Mouse (Mus musculus) layer of hippocampus, postnatal 25 days (tissue): ENCODE results near the gene Slamf1. TPM values are rescaled to one million over a fixed set of nuclear protein-coding genes. Genes with fewer than 3 reads are reported as not detected.

Experiments used
- DNase-seq, 2 experiments: peaks; one replicate each; pipeline ENCODE4 v3.0.0; 2022; ENCODE audit warnings: mixed read lengths in 2 of 2, low spot score in 1 of 2; ENCODE audit errors: extremely low spot score in 1 of 2
- total RNA-seq, 2 experiments: library from RNA; stranded (reverse); gene quantifications; 2 replicates each; pipeline ENCODE4 v1.2.3; 2021

Gene Slamf1
- under 1 TPM; 0.12 to 0.33 TPM for total RNA-seq

DNA sequence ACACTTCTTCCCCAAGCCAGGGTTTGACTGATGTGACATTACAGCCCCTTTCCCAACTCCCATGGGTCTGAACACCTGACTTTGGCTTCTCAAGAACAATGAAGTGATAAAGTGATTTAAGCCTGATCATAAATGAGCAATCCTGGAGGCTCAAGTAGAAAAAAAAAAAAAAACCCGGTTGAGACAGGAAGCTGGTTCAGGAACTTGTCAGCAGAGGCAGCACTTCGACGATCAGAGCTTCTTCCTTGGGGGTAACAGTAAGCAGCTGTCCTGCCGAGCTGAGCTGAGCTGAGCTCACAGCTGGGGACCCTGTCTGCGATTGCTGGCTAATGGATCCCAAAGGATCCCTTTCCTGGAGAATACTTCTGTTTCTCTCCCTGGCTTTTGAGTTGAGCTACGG is at the start of gene Slamf1:
Gene Slamf1 (plus strand): TSS at position 230 of the 400 bp plus-strand sequence.
- no peak for DNase-seq

DNA sequence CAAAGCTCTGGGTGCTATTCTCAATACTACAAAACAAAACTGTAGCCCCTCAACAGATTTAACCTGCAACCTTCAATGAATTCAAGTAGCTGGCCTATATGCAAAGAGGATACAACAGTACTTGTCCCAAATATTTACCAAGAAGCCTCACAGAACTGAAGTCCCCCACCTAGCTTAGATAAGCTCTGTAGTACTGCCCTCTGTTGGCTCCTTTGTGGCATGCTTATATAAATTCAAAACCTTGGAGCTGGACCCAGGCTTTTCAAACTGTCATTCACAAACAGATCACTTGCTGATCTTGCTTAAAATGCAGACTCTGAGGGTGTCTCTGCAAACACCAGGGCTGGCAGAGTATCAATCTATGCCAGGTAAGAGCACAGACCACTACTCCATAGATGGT is 35.7 kb upstream of the Slamf1 start:
- no peak for DNase-seq

DNA sequence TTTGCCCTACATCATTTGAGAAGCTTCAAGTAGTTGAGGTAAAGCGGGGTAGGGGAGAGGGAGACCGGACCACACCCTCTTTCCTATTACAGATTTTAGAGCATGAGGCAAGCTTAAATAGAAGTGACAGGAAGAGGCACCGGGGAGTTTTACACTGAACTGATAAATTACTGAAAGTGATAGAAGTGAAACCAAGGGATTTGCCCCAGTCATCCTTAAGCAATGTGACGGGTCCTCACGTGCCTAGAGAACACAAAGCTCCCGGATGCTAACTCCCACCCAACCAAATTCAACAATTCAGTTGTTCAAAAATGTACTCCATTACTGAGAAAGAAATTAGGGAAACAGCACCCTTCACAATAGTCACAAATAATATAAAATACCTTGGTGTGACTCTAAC is 32.0 kb upstream of the Slamf1 start:
- no peak for DNase-seq

DNA sequence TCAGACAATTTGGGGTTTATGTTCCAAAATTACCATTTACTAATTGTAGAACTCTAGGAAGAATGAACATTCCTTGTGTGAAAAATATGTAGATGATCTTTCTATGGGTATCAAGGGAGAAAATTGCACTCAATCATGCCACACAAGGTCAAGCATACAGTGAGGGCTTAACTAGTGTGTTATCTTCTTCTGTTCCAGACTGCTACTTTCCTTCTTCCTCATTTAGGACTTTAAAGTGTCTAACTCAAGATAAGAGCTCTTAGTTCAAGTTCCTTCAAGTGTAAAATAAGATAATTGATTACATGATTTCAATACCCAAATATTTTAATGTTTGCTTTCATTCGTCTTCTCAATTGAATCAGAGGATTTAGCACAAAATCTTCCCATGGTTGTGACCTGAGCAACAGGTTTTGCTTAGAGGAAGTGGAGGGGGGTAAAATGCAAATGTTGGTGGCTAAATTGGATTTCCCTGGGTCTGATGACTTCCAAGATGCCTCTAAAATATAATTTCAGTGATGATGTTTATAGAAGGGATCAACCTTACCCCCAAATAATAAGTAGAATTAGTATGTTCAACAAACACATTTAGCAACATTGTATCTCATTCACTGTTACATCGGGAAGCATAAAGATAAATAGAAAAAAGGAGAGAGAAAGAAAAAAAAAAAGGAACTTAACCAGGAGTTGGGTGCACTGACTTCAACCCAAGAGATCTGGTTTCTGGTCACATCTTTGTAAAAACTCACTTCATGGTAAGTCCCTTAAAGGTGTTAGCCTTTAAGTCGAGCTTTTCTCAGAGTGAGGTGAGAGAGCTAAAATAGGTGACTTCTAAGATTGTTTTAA is 18.6 kb upstream of the Slamf1 start:
- no peak for DNase-seq

DNA sequence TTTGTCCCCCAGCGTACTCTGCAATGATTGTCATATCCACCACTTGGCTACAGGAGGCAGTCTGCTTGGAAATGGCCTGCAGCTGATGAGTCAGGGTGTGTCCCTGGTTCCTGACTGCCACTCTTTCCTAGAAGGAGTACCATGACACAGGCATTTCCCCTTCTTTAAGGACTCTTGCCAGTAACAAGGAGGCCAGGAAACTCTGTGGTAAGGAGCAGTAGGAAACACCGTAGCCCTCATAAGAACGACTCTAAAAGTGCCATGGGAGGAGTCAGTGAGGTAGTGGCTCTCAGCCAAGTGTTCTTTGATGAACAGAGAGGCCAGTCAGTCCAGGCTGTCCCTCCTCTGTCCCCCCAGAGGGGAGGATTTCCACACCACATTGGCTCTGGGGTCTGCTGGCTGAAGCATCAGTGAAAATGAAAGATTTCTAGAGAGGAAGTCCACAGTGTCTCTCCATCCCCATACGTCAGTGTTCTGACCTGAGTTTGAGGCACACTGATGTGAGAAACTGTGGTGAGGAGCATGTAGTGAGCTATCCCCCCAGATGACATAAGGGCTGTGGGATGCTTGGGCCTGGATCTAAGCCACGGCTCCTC is 5.0 kb upstream of the Slamf1 start:
- no peak for DNase-seq

DNA sequence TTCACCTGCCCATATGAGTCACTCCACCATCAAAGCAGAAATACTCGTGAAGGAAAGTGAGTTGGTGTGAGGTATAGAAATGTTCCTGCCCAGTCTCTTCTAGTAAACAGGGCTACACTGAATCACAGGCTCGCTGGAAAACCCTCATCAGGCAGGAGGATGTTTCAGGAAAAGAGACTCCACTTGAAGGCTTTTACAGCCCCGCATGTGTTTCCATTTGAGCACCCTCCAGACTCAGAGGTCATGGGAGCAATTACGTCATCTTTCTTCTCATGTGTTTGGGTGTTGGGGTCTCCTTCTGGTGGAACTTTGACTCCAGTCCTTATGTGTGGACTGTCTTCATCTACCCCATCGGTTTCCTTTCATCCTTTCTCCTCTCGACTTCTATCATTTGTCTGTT is 4.1 kb downstream of the Slamf1 start:
- DNase-seq = no peak

DNA sequence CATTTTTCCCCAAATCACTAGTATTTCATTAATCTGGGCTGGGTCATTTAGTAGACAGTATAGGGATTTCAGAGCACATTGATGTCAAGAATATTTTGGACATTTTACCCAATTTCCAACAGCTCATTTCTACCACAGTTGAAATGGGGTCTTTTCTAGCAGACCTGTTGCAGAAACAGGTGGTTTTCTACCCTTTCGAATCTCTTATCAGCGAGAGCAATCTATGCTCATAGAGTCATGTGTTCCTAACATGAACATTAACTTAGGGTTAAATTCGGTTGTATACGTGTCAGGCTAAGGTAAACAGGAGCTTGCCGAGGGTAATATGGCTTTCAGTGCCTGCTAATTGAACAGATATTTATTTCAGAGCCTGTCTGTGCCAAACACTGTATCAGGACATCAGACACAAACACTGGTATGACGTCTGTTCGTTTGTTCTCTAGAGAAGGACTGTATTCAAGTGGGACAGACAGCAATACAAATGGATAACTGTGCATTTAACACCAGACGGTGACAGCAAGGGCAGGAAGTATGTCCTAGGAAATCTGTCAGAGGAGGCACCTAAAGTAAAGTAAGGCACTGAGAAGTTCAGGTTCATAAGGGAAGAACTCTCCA is 5.3 kb downstream of the Slamf1 start:
- no peak for DNase-seq

DNA sequence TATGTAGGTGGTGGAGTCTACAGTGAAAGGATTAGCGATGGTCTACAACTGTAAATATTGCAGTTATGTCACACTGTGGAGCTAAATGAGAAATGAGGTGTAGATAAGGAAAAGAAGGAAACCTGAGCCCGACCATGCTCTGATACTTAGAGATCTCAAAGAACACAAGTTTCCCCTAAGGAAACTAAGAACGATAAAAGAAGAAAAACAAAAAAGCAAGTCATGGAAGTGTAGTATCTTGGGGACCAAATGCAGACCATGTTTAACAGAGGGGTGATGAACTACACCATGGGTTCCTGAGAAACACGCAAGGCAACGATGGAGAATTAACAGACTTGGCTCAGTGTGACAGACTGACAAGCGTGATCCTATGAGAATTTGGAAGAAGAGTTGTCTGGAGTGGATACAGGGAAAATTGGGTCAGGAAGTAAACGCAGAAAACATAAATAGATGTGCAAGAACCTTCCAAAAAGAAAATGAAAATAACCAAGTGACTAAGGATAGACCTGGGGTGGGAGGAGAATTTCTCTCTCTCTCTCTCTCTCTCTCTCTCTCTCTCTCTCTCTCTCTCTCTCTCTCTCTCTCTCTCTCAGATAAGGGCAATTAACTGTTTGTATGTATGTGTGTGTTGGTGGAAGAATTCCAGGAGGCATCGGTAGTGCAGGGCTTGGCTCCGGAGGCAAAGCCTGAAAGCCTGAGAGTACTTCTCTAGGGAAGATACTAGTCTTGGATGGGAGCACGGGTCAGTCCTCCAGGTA is 6.5 kb downstream of the Slamf1 start:
- no peak for DNase-seq

DNA sequence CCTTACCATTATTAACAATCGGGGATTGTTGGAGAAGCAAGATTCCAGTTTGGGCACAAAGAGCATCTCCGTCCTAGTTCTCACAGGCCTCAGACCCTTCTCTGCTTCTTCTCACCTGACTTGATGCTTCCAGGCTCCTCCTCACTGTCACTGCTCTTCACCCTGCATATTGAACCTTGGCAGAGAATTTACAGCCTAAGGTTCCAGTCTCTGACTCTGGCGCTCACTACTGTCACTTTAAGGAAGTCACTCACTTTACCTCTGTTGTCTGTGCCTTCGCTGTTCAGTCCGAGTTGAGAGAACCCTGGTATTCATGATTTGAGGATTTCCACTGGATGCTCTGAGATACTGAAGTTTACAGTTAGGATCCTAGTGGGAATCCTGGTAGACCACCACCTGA is 7.3 kb downstream of the Slamf1 start:
- no peak for DNase-seq

DNA sequence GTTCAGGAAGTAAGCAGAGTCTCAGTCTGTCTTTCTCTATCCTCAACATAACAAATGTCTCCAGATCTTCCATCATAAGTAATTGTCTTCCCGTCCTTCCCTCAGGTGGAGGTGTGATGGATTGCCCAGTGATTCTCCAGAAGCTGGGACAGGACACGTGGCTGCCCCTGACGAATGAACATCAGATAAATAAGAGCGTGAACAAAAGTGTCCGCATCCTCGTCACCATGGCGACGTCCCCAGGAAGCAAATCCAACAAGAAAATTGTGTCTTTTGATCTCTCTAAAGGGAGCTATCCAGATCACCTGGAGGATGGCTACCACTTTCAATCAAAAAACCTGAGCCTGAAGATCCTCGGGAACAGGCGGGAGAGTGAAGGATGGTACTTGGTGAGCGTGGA is 7.8 kb downstream of the Slamf1 start:
- no peak for DNase-seq

DNA sequence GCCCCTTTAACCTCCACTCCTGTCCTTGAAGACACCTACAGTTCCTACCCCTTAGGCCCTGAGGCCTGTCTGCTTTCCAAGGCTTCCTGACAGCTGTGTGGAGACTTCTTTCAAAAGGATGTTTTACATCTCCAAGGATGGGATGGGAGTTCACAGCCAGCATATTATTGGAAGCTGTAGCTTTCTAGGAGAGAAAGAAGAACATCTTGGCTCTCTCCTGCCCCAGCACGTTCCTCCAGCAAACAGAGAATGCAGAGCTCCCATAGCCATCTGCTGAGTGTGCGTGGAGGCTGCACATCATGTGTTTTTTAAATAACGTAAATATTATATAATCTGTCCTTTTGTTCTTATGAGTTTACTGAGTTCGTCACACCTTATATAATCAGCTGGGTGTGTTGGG is 8.9 kb downstream of the Slamf1 start:
- no peak for DNase-seq

DNA sequence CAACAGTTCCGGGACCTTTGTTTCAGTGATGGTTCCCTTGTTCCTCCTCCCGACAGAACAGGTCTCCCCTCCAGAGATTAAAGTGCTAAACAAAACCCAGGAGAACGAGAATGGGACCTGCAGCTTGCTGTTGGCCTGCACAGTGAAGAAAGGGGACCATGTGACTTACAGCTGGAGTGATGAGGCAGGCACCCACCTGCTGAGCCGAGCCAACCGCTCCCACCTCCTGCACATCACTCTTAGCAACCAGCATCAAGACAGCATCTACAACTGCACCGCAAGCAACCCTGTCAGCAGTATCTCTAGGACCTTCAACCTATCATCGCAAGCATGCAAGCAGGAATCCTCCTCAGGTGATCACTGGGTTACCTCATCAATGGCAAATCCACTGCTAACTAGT is 10.1 kb downstream of the Slamf1 start:
- DNase-seq = no peak

DNA sequence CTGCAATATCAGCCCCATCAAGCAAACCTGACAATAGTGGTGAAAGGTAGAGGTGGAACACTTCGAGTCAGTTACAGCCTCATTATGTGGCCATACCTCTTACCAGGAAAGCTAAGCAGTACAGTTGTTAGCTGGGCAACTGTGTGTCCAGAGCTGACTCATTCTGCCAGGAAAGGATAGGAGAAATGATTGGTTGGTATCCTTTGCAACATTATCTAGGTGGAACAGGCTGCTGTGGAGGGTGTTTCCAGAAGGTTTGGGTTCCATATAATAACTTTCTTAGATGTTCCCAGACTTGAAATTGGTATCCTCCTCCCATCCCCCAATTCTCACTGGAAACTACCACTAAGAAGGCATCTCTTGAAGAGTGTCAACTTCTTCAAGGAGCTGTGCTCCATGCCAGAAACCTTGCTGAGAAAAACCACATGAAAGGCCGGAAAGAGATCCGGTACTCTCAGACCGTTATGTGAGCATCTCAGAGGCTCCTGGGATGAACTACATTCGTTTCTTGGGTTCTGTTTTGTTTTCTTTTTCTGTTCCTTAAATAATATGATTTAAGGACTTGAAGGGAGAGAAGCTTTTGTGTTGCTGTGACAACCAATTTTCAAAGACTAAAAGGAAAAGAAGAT is 15.5 kb downstream of the Slamf1 start:
- no peak for DNase-seq

DNA sequence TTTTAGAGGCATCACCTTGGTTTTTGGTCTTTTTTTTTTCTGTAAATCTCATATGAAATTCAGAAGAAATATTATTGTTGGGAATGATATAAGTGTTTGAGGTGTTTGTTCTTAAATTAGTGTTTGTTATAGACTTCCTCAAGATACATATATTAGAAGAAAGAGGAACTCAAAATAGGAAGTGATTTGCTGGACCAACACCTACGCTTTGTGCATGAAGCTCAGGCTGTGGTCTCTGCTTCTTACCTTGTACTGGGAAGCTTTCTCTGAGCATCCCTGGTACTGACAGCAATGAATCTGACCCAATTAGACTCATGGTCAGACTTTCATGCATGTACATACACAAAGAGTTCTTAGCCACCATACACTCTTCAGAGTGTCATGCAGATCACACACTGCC is 18.9 kb downstream of the Slamf1 start:
- DNase-seq = no peak

DNA sequence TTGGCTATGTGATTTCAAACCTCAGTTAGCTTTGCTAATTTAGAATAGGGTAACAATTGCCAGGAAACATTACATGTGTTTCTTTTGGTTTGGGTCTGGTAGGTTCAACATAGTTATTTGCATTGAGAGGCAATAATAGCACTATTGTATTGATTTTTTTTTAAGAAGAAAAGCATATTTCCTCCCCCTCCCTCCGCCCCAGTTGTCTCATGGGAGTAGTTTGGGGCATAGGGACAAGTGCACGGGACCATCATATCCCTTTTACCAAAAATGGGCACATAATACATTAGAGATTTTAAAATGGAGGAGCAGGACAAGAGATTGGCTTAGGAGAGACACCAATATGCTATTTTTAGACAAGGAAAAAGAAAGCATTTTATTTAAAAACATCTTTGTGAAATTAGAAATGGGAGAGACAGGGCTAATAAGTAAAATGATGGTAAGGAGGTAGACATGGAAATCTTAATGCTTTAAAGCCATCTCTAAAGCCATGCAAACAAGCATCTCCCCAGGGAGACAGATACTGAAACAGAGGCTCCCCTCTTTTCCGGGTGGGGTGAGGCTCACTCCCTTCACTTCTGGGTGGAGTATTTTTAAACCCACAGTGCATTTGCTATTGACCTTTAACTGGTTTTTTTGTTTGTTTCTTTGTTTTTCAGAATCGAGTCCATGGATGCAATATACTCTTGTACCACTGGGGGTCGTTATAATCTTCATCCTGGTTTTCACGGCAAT is 20.5 kb downstream of the Slamf1 start:
- no peak for DNase-seq

DNA sequence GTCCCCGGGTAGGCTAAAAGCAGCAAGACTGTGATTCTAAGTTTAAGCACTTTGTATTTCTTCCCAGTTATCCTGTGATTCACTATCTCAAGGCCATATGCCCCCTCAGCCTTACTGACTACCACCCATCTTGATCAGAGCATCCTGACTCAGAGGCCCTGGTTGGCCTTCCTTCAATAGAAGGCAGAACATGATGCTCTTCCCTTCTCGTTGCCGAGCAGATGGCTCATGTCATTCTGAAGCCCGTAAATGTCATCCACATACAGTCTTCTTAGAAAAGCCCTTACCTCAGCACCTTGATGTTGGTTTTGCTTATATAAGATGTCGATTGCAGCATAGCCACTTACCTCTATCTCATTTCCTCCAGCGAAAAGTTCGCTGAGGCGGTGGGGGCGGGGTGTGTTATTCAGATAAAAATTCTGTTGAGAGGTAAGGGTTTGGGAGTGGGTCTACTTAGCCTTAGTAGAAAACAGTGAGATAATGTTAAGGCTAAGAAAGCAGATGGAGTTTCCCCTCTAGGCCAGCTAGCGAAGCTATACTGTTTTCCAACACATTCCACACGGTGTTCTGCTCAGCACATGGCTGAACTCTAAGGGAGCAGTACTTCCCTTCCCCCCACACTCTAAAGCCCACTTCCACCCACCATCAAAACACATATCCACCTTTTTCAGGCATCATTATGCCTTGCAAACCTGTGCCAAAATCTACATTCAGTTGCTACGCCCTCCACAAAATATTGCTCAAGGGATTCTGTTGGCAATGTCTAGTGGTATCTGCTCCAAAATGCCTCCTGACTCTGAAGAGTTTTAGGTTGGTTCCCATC is 21.7 kb downstream of the Slamf1 start:
- no peak for DNase-seq

DNA sequence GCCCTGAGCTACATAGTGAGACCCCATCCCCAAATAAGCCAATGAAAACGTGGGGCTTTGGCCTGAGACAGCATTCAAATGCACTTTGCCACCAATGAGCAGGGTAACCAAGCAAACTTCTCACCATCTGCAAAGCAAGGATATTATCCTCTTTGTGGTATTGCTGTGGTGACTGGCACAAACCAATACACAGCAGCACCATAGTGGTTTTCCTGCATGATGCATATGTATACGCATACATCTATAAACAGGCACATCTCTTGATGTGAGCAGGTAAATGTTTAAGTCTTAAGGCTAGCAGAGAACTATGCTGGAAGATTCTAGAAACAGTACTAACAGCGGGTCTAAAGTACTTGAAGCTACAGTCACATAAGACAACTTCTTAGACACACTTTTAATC is 22.5 kb downstream of the Slamf1 start:
- DNase-seq = no peak

DNA sequence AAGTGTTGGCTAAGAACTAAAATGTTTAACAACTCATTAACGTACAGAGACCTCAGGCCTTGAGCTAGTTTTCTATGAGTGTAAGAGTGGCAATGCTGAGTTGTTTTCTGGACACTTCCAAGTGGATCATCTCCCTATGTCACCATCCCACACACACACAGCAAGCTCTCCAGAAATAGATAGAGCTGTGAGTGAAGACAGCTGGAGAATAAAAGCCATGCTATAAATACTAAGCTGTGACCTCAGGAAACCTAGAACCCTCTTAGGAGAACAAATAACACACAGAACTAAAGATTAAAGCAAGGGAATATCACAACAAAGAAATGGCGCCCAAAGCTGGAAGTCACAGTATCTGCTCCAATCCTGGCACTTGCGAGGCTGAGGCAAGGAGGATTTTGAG is 24.6 kb downstream of the Slamf1 start:
- DNase-seq = no peak

DNA sequence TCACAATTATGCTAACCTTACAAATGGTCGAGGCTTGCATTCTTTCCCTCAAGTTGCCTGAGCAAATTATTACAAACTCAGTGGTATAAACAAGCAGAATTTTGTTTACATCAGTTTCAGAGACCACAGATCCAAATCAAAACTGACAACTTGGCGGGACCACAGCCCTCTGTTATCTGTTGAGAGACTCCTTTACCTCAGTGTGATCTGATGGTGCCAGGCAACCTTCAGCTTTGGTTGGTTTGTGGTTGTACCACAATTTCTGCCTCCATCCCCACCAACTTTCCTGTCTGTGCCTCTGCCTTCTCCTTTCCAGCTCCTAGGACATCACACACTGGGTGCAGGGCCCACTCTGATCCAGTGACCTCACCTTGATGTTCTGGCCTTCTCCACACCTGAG is 29.3 kb downstream of the Slamf1 start:
- no peak for DNase-seq
